Mouse (Mus musculus) ZHBTc4 (cell line): ENCODE measurements around the gene Ube2g2.
A peak's percentile ranks its signal among the peaks of the same experiment; 100 is the strongest.

Experiments used
- DNase-seq: peaks from one replicate; pipeline ENCODE4 v3.0.0-alpha.2; 2011; ENCODE audit warnings: low read depth, low spot score

The Ube2g2 gene

DNA sequence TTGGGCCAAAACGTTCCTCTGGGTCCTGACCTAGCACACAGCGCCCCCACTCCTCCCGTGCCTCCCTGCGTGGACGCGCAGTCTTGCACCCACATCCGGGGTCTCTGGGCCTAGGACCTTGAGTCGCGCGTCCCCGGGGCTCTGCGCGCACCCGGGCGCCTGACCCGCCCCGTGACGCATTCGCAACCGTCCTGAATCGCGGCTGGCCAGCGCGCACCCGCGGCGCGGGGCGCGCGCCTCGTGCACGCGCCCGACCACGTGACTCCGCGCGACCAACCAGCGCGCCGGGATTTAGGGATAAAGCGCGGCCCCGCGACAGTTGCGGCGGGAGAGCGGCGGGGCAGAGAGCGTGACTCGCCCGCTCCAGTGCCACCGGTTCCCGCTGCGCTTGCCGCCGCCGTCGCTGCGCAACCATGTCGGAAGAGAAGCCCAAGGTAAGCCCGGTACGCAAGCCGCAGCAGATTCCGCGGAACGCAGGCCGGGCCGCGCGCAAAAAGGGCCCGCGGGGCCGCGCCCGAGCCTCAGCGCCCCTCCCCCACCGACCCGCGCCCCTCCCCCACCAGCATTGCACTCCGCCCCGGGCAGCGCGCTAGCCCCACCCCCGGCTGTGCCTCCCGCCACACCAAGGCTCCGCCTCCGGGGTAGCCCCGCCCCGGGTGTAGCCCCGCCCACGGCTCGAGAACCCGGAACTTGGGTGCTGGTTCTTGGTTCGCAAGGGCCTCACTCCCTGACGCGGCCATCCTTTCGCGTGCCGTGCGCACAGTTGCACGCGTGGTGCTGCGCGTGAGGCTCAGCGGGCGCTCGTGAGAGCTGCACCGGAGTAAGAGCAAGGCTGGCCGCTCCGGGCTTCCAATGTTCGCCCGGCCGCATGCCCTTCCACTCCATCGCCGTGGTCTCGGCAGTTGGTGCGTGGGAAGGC, 15.9 kb upstream of the Ube2g2 start, which contains the start of the genes Sumo3 and Gm49325:
Gene Sumo3 (plus strand): TSS at position 190 of the 919 bp plus-strand sequence.
Gene Gm49325 (plus strand): TSS at position 290 of the 919 bp plus-strand sequence.
- peak; percentile 96 for DNase-seq

GRCm38 (mm10) chr10:77606855-77607254, 15.2 kb upstream of the Ube2g2 start:
- DNase-seq, result no peak

DNA sequence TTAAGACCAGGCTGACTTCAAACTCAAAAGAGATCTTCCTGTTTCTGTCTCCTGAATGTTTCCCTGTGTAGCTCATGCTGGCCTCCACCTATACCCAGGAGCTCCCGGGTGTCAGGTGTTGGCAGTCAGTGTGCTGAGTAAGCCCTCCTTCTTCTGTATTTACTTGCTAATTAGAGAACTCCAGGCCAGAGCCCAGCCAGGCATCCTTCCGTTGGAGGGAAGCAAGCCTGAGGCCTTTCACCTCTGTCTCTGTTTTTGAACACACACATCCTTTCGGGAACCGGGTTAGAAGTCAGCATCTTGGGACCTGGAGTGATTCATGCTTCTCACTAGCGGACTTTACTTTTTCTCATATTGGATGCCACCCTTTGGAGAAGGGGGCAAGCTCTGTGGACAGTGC, 14.6 kb upstream of the Ube2g2 start:
- peak; percentile 80 for DNase-seq

DNA sequence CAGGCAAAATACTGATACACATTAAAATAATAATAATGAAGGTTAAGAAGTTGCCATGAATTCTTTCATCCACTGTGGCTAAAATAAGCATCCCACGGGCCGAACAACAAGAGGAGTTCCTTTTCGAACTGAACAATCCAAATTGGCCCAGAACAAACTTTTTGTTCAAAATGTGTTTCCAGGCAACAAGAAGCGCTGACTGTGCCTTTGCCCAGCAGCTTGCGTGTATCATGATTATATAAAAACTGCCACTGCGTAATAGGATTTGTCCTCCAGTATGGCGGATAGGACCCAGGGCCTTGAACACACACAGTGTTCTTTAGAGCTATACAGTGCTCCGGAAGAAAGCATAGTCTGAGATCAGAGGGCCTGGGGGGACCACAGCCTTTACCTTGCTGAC, 13.5 kb upstream of the Ube2g2 start:
- no peak for DNase-seq

DNA sequence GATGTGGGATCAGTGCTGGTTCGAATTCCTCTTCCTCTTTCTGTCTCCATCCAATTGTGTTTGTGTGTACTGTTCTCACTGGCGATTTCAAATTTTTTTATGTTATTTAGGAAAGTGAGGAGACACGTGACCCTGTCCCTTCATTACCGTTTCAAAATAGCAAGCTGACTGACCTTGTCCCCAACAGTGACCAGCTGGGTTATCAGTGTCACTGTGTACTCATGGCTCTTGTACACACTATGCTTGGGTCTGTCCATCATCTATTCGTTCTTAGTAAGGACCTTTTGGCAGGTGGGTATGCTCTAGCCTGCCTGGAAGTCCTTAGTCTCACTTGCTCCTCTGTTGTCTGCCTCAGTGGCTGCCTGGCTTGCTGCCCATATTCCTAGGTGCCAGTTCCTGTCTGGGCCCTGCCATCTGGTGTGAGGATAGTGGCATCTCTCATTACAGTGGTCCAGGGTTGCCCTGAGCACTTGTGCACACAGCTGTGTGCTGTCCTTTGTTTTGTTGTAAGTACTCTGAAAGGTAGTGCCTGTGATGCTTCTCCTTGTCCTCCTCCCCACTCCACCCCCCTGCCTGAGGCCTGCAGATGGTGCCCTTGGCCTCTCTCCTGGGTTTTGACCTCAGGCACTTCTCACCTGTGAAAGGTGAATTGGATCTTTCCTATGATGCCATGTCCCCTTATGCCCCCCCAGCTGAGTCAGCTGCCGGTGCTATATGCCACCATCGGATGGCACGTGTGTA, 11.7 kb upstream of the Ube2g2 start:
- no peak for DNase-seq

DNA sequence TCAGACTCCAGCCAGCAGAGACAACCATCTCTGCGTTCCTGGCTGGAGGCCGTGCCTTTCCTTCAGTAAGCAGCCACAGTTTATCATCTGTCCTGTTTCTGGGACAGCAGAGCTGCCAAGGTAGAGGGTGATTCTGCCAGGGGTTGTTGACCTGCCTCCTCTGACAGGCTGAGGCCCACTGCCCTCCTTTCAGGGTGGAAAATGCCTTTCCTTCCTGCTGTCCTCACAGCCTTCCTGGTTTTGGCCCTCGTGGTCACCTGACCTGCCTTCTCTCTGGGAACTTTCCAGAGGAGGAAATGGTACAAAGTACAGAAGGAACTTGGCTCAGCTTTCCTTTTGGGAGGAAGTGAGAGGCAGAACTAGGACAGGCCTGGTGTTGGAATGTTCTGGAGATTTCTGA, 8.7 kb upstream of the Ube2g2 start:
- DNase-seq, result no peak

DNA sequence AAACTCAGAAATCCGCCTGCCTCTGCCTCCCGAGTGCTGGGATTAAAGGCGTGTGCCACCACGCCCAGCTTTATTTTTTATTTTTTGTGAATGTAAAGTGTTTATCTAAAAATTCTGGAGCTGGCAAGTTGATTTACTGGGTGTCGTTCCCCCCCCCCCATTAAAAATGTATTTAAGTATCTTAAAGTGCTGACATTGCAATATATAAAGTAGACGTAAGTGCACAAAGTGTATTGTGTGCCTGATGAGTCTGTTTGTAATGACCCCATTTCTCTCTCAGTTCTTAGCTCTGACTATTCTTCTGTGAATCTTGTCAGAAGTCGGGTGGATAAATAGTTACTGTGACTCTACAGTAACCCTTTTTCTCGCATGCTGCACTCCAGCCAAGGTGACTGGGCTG, 6.4 kb upstream of the Ube2g2 start:
- DNase-seq, result no peak

DNA sequence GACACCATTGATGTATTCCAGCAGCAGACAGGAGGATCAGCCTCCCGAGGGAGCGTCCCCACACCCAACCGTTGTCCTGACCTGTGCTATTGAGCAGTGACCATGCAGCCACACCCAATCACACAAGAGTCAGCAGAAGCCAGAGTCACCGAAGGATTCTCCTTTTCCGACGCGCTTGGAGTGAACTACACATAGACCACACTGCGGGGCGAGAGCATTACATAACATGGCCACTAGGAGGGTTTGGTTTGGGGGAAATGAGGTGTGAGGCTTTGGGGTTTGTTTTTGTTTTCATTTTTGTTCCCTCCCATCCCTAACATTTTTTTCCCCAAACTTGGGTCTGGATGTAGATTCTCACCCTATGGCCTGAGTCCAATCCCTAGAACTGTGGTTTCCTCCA, 5.9 kb upstream of the Ube2g2 start:
- DNase-seq, result peak; percentile 66

DNA sequence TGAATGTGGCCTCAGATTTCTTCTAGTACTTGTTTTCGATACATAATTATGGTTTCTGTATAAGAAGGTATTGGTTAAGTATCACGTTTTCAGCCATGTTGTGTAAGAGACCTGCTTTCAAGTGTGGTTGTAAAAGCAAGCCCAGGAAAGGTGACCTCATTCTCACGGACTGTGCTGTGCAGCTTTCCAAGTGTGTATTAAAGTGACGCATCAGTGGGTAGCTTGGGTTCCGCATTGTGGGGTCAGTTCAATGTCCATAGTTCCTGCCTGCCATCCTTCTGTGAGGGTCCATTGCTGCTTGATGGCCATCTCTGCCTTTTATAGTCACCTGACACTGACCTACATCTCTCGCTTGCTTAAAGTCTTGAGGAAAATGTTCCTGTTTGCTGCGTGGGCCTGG, 5.1 kb upstream of the Ube2g2 start:
- DNase-seq, result no peak

- DNase-seq, result no peak
Measured at GRCm38 (mm10) chr10:77621546-77621945, 529 bp upstream of the Ube2g2 start.

DNA sequence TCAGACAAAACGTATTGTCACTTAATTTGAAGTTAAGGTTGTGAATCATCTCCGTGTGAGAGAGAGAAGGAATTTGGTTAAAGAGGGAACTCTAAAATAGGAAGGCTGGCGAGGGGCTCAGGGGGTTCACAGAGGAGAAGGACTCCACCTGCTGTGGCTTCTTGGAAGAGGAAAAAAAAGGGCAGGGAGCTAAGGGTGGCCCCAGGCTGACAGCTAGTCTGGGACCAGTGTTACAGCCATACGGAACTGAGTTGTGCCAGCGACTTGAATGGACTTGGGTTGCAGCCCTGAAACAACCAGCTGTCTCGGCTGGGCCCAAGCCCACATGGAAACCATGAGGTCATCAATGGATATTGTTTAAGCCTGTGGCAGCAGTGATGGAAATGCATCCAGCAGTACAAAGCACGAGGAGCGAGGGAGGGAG, 1.0 kb downstream of the Ube2g2 start:
- no peak for DNase-seq

- DNase-seq, result no peak
Measured at GRCm38 (mm10) chr10:77623639-77624400, 1.7 kb downstream of the Ube2g2 start.

GRCm38 (mm10) chr10:77624570-77624995, 2.5 kb downstream of the Ube2g2 start:
- DNase-seq, result no peak

DNA sequence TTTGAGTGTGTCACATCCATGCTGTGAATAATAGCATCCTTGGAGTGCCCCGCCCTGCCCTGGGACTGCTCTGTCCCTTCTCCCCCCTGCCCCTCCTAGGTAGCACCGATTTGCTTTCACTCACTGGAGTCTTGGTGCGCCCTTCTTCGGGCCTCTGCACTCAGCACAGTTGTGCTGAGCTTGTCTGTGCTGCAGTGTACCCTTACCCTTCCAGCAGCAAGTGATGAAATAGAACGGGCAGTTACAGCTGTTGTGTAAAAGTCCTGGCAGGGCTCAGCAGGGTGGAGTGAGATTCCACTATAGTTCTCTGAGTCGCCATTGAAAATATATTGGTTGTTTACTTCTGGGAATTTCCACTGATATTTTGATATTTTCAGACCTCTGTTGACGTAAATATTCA, 4.0 kb downstream of the Ube2g2 start:
- no peak for DNase-seq

DNA sequence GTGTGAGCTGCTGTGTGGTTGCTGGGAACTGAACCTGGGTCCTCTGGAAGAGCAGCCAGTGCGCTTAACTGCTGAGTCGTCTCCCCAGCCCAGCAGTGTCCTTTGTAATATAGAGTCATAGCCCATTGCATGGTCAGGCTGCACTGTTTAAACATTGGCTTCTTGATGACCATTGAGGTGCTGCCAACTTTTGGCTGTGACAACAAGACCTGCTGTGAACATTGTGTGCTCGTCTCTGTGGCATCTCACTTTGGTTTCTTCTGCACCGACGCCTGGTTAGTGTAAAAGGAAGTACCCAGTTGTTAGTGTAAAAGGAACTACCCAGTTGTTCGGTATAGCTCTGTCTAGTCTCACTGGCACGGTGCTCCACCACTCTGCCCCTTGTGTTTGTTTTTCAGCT, 4.5 kb downstream of the Ube2g2 start:
- DNase-seq, result no peak

DNA sequence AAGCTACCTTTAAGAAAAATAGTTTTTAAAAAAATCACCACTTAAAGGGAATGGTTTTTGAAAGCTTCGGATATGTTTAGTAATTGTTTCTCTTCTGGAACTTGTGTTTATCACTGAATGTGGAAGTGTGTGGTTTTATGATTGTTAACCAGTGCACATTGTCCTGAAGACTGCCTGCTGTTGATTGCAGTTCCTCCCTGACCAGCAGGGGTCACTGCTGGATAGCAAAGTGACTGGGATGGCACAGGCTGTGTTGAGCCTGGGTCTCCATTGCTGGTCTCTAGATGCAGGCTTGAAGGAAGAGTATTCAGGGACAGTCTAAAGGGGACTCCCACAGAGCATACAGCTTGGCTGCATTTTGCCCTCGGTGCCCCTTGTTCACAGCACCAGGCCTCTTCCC, 5.4 kb downstream of the Ube2g2 start:
- DNase-seq, result peak; percentile 89

DNA sequence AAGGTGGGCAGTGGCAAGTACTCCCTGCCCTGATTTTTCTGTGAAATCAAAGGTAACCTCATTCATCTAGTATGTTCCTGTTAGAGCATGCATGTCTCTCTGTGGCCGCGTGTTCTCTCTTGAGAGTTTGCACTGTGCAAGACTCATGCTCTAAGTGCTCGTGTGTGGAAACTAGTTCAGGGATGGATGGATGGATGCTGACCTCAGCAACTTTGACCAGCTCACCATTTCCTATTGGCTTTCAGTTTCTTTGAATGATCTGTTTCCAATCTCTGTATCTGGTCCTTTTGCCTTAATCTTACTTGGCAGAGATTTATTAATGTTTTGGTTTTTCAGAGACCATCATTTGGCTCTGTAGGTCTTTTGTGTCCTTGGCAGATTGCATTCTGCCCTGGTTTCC, 7.1 kb downstream of the Ube2g2 start:
- no peak for DNase-seq

DNA sequence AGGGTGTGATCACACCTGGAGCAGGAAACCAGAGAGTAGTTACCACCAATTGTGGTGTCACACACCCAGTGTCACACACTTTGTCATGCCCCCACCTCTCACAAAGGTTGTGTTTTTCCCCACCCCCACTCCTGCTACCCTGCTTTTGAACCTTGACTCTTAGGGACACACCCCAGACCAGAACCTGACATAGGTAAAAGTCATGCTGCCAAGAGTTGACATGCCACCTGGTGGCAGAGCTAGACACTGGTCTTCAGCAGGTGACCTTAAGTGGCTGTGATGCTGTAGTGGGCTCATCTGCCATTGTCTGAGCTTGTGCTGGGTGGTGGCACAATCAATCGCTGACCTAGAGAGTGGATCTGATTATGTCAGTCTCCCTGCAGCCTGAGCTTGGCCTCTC, 7.9 kb downstream of the Ube2g2 start:
- DNase-seq, result no peak

DNA sequence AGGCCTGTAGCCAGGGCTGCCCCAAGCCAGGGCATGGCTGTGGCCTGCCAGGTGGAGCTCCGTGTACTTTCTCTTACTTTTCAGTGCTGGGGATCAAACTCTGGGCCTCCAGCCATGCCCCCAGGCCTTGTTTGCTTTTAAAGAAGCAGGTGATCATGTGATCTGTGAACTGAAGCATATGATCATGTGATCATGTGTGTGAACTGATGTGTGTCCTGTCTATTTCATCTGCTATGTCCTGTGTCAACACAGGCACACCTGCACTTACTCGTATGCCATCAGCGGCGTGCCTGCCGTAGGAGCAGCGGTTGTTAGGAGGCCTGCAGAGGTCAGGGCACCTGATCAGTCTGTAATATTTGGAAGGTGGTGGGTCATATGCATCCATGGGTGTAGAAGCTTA, 11.9 kb downstream of the Ube2g2 start:
- no peak for DNase-seq

DNA sequence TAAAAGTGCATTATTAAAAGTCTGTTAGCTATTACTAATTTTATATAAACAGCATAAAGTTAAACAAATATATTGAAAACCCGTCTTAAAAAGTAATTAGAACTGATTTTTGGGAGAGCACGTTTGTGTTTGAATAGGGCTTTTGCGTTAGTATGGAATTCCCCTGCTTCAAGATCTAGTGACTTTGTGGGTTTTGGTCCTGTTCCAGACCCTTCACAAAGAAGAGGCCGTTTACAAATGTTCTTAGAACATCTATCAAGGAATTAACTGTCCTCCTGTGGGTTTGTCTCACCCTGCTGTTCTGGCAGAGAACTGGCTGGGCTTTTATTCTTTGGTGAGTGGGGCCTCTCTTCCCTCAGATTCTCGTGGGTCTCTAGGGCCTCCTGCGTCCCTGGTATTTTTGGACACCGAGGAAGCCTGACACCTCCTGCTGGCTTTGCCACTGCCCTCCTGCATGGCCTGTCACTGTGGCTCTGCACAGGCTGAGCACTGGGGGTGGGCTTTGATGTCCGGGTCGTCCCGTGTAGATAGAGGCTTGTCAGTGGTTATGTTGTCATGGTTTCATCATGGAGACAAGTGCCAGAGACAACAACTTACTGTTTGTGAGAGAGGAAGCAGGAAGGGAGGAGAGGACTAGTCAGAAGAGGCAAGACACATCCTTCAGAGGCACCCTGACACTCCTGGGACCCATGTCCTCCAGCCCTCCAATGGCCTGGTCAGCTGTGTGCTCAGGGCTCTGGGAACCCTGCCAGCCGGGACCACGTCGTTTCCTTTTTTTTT, 12.6 kb downstream of the Ube2g2 start:
- DNase-seq, result no peak

- DNase-seq, result no peak
Measured at GRCm38 (mm10) chr10:77636234-77636922, 14.3 kb downstream of the Ube2g2 start.
